Mouse (Mus musculus): ENCODE data around the gene Gm21976.

- TF ChIP-seq CTCF (conservative IDR thresholded peaks at IDR 0.05; ENCODE audit: low read length) (no peak), NANOG (IDR thresholded peaks at IDR 0.05; ENCODE audit: borderline replicate concordance, low read length) (no peak), POU5F1 (IDR thresholded peaks at IDR 0.05; ENCODE audit: borderline replicate concordance, low read length) (no peak)
Observed at GRCm38 (mm10) chr13:98308724-98309123, 29.0 kb downstream of the Gm21976 start.
